Mouse (Mus musculus) liver, embryonic 14 days (tissue): ENCODE measurements around the gene Ergic2. TPM values are rescaled to one million over a fixed set of nuclear protein-coding genes. Genes with fewer than 3 reads are reported as not detected.

Experiments used
- polyA plus RNA-seq: library from polyadenylated mRNA; depleted of rRNA; stranded (reverse); fragments of >200 nt; gene quantifications from 2 replicates; pipeline ENCODE4 v1.2.3, GENCODE M21; 2012; rRNA removed

Ergic2 gene
- 36.2 and 43.5 TPM in 2 replicates for polyA plus RNA-seq

GRCm38 (mm10) chr6:148211897-148212680 is at the start of gene Ergic2:
Gene Ergic2 (minus strand): TSS chr6:148212374.

Other genes with a start within 250 kb of the Ergic2 start
- gene Far2, start 165.1 kb downstream of the Ergic2 start, polyA plus RNA-seq = 0.31 TPM in 2 replicates
- 0.07 and 0.10 TPM in 2 replicates for gene Tmtc1, start 232.0 kb upstream of the Ergic2 start, polyA plus RNA-seq